Mouse (Mus musculus): Measurements from ENCODE around the gene Cenps. TPM values are rescaled to one million over a fixed set of nuclear protein-coding genes. Genes with fewer than 3 reads are reported as not detected.

Cenps gene
- polyA plus RNA-seq, 1 experiment from 2014 or later: 26.9 TPM

DNA sequence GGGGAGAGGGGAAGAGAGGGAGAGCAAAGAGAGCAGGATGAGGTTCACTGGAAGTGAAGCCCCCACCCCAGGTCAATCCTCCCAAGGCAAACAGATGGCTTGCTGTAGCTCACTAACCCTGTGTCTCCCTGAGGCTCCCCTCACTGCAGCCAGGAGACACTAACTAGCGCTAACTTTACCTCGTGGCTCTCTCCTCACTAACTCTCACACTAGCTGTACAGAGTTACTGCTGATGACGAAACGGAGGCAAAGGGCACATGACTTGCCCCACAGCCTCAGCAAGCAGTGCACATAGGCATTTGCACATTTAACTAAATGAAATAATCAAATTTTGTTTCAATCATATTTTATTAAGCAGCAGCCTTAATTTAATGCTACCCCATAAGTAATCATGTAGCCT is 59.2 kb downstream of the Cenps start:
- Histone ChIP-seq H3K4me1 (replicated peaks) (peaks cover 36% of the 10 kb centered on the region), H3K4me3 (no peak overlapping the region), H3K27me3 (replicated peaks) (no peaks in the 10 kb centered on the region), H3K36me3 (peaks cover 14% of the 10 kb centered on the region), H3K9me3 (replicated peaks) (no peaks in the 10 kb centered on the region), H3K4me2 (no peak overlapping the region), H3K9ac (no peak overlapping the region), H3K27ac (ENCODE audit: poor library complexity, severe bottlenecking) (no peak overlapping the region)
- no peak for ATAC-seq (ENCODE audit: insufficient number of reproducible peaks, low FRiP score)
- 68% methylated on average over 4 of the region's 4 CpGs for WGBS

Other genes with a start within 250 kb of the Cenps start
- gene Pex14, start 37.8 kb downstream of the Cenps start, polyA plus RNA-seq (2016; fragmentation: Nextera tagmentation; extraction: Ambion mirVana): 44.1 and 44.3 TPM in 2 replicates
- gene Dffa, start 33.5 kb downstream of the Cenps start, polyA plus RNA-seq (2016; fragmentation: Nextera tagmentation; extraction: Ambion mirVana): 37.8 and 39.9 TPM in 2 replicates
- not detected in 2 replicates for gene Cort, start 10.9 kb downstream of the Cenps start, polyA plus RNA-seq (2016; fragmentation: Nextera tagmentation; extraction: Ambion mirVana)
- 90.0 and 91.1 TPM in 2 replicates for gene Pgd, start 29.1 kb upstream of the Cenps start, polyA plus RNA-seq (2016; fragmentation: Nextera tagmentation; extraction: Ambion mirVana)
- gene Kif1b, start 170.1 kb upstream of the Cenps start, polyA plus RNA-seq (2016; fragmentation: Nextera tagmentation; extraction: Ambion mirVana): 60.1 and 62.9 TPM in 2 replicates

All from heart, embryonic 12.5 days (tissue).